Mouse (Mus musculus): ENCODE measurements around the gene Ap2m1. TPM values are rescaled to one million over a fixed set of nuclear protein-coding genes. Genes with fewer than 3 reads are reported as not detected.

Gene Ap2m1
- total and polyA plus RNA-seq, 3 experiments = 319 to 415 (median 343) TPM

- TF ChIP-seq MYC (IDR thresholded peaks at IDR 0.05; ENCODE audit: low read depth, low read length) = peak; percentile 88
Measured at GRCm38 (mm10) chr16:20548096-20548948, 13.0 kb downstream of the Ap2m1 start, which contains the start of gene Abcf3 (continued).

- no peak for DNase-seq (ENCODE audit: extremely low read depth)
- Histone ChIP-seq H3K27me3 (replicated peaks) (no peaks in the 10 kb centered on the region), H3K9me3 (replicated peaks; ENCODE audit: low read length) (no peaks in the 10 kb centered on the region), H3K4me1 (ENCODE audit: control insufficient read depth in 1 of 2, insufficient read depth in 2 of 2) (peaks cover 2 to 20% of the 10 kb centered on the region in 2 experiments), H3K27ac (ENCODE audit: insufficient read depth, low read depth) (no peak overlapping the region), H3K4me2 (ENCODE audit: insufficient read depth, low read depth, poor library complexity, severe bottlenecking) (peak overlapping the region; percentile 65), H3K9ac (ENCODE audit: insufficient read depth, low read depth) (peak overlapping the region; percentile 84), H3K4me3 (replicated peaks in 1 of 3; ENCODE audit: low read depth in 2 of 3, low read length in 2 of 3, poor library complexity in 1 of 3) (peak overlapping the region; percentile 64 to 100 (median 90)), H3K36me3 (replicated peaks in 1 of 2; ENCODE audit: control insufficient read depth in 1 of 2, insufficient read depth in 1 of 2, low read length in 1 of 2) (peaks cover 57 to 66% of the 10 kb centered on the region in 2 experiments), H3K79me2 (replicated peaks; ENCODE audit: control insufficient read depth, extremely low read depth, insufficient read depth, poor library complexity, severe bottlenecking) (peaks cover 19% of the 10 kb centered on the region)
- dilution Hi-C loops (cut with MboI; ENCODE audit: extremely low pct_ligation_motif_present, extremely low pct_unique_long_range_greater_than_20kb, low sequenced_read_pairs) = no loop called here
- no peak for TF ChIP-seq ELF1 (IDR thresholded peaks at IDR 0.05; ENCODE audit: low read depth, low read length)
- no peak for TF ChIP-seq USF1 (IDR thresholded peaks at IDR 0.05; ENCODE audit: low read depth, low read length)
- no peak for TF ChIP-seq MEF2A (IDR thresholded peaks at IDR 0.05; ENCODE audit: borderline replicate concordance, low read depth, low read length)
- TF ChIP-seq ZKSCAN1 (IDR thresholded peaks at IDR 0.05; ENCODE audit: borderline replicate concordance, low read depth, low read length) = no peak
- TF ChIP-seq HCFC1 (IDR thresholded peaks at IDR 0.05; ENCODE audit: low read depth, low read length) = no peak
- no peak for TF ChIP-seq ETS1 (conservative IDR thresholded peaks at IDR 0.05; ENCODE audit: low read depth, low read length)
- TF ChIP-seq TCF12 (IDR thresholded peaks at IDR 0.05; ENCODE audit: low read depth, low read length) = no peak
- TF ChIP-seq USF2 (conservative IDR thresholded peaks at IDR 0.05; ENCODE audit: low read depth, low read length) = no peak
- TF ChIP-seq RCOR1 (conservative IDR thresholded peaks at IDR 0.05; ENCODE audit: low read depth, low read length) = no peak
- no peak for TF ChIP-seq CTCF (conservative IDR thresholded peaks at IDR 0.05 in 1 of 2, IDR thresholded peaks at IDR 0.05 in 1 of 2; ENCODE audit: low read depth in 2 of 2, low read length in 2 of 2)
- no peak for TF ChIP-seq TBP (conservative IDR thresholded peaks at IDR 0.05; ENCODE audit: low read depth, low read length)
- TF ChIP-seq E2F4 (IDR thresholded peaks at IDR 0.05; ENCODE audit: insufficient replicate concordance, low read depth, low read length) = no peak
- no peak for TF ChIP-seq NELFE (IDR thresholded peaks at IDR 0.05; ENCODE audit: low read depth, low read length)
- TF ChIP-seq POLR2AphosphoS2 (IDR thresholded peaks at IDR 0.05; ENCODE audit: low read depth, low read length) = no peak
- TF ChIP-seq ZC3H11A (IDR thresholded peaks at IDR 0.05; ENCODE audit: low read depth, low read length) = no peak
- no peak for TF ChIP-seq PAX5 (IDR thresholded peaks at IDR 0.05; ENCODE audit: low read length)
- in situ Hi-C loops (cut with MboI; ENCODE audit: low pct_ligation_motif_present, low pct_unique_long_range_greater_than_20kb, low sequenced_read_pairs) = loop anchor here (5.0 kb wide), 2 partner anchors 42 to 63 kb away; partner anchors contain the start of genes Alg3, Eef1akmt4 and Gm49333
Measured at GRCm38 (mm10) chr16:20549161-20549560, 13.9 kb downstream of the Ap2m1 start.

All from CH12.LX (cell line).